Mouse (Mus musculus) stomach, embryonic 16.5 days (tissue): ENCODE data around the gene Vopp1. TPM values are rescaled to one million over a fixed set of nuclear protein-coding genes. Genes with fewer than 3 reads are reported as not detected.

Source experiments
- ATAC-seq: fragments of 200-750 bp; cut with Nextera tagmentation; 2 replicates; pipeline ENCODE4 v1.8.0; 2017; ENCODE audit warnings: moderate number of reproducible peaks, moderate TSS enrichment; ENCODE audit not compliant: insufficient read depth, low FRiP score
- H3K27ac ChIP-seq: fragments of 300-500 bp; sonication (generic); 2 replicates; pipeline ENCODE4 v1.5.1; 2014; ENCODE audit warnings: low read length
- H3K27me3 ChIP-seq: fragments of 300-500 bp; sonication (generic); 2 replicates; pipeline ENCODE4 v1.6.1; 2014; ENCODE audit warnings: low read length, control low read depth, mixed read lengths; ENCODE audit not compliant: control insufficient read depth, insufficient read depth
- H3K36me3 ChIP-seq: fragments of 300-500 bp; sonication (generic); 2 replicates; pipeline ENCODE4 v1.6.1; 2014; ENCODE audit warnings: low read length; ENCODE audit not compliant: control insufficient read depth, insufficient read depth
- H3K4me1 ChIP-seq: fragments of 300-500 bp; sonication (generic); 2 replicates; pipeline ENCODE4 v1.6.1; 2014; ENCODE audit warnings: low read length, control low read depth, mixed read lengths; ENCODE audit not compliant: control insufficient read depth, insufficient read depth
- H3K4me2 ChIP-seq: fragments of 300-500 bp; sonication (generic); 2 replicates; pipeline ENCODE4 v1.6.1; 2014; ENCODE audit warnings: low read depth, low read length, mixed read lengths
- H3K4me3 ChIP-seq: fragments of 300-500 bp; sonication (generic); replicated peaks from 2 replicates; pipeline ENCODE4 v1.5.1; 2014; ENCODE audit warnings: mild to moderate bottlenecking, low read length
- H3K9ac ChIP-seq: fragments of 300-500 bp; sonication (generic); 2 replicates; pipeline ENCODE4 v1.6.1; 2014; ENCODE audit warnings: low read length
- H3K9me3 ChIP-seq: fragments of 300-500 bp; sonication (generic); replicated peaks from 2 replicates; pipeline ENCODE4 v1.6.1; 2016; ENCODE audit warnings: low read length, control low read depth; ENCODE audit not compliant: control insufficient read depth
- WGBS: fragments of 180-500 bp; shearing (Covaris S2); extraction: QIAGEN DNeasy Blood & Tissue Kit; methylation state at CpG from one replicate; pipeline ENCODE4 v1.1.7; 2014; 5-methylcytosine and 5-hydroxymethylcytosine counted together
- polyA plus RNA-seq: library from polyadenylated mRNA; unstranded; fragments of >200 nt; fragmentation: Nextera tagmentation; extraction: Ambion mirVana; gene quantifications from 2 replicates; pipeline ENCODE4 v1.2.1, GENCODE M21; 2015

Vopp1 gene
- polyA plus RNA-seq, 1 experiment from 2014 or later: 48.6 TPM

DNA sequence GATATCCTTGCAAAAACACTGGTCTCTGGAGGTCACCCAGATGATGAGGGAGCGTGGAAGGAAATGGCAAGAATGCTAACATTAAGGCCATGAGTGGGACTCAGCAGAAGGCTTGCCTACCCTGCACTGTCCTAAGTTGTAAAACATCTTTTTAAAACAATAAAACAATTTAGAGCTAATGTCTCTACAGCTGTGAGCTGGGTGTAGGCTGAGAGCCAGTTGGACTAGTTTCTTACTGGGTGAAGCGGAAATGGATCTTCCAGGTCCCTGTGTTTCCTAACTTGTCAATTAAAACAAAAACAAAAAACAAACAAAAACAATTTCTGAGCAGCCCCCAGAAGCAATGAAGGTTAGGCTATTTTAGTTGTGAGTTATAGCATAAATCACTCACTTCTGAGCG, 131.8 kb downstream of the Vopp1 start:
- no peak for ATAC-seq
- Histone ChIP-seq H3K9me3 (no peaks in the 10 kb centered on the region), H3K4me1 (0 out of 2 replicates have a peak, but pooled peaks cover 5% of the 10 kb centered on the region), H3K36me3 (peaks cover 5% of the 10 kb centered on the region; the same call in 1 of the 2 replicates), H3K27ac (no peak overlapping the region), H3K4me2 (no peak overlapping the region), H3K9ac (no peak overlapping the region), H3K4me3 (no peak overlapping the region), H3K27me3 (no peaks in the 10 kb centered on the region)
- 82% methylated on average over 3 of the region's 3 CpGs for WGBS

DNA sequence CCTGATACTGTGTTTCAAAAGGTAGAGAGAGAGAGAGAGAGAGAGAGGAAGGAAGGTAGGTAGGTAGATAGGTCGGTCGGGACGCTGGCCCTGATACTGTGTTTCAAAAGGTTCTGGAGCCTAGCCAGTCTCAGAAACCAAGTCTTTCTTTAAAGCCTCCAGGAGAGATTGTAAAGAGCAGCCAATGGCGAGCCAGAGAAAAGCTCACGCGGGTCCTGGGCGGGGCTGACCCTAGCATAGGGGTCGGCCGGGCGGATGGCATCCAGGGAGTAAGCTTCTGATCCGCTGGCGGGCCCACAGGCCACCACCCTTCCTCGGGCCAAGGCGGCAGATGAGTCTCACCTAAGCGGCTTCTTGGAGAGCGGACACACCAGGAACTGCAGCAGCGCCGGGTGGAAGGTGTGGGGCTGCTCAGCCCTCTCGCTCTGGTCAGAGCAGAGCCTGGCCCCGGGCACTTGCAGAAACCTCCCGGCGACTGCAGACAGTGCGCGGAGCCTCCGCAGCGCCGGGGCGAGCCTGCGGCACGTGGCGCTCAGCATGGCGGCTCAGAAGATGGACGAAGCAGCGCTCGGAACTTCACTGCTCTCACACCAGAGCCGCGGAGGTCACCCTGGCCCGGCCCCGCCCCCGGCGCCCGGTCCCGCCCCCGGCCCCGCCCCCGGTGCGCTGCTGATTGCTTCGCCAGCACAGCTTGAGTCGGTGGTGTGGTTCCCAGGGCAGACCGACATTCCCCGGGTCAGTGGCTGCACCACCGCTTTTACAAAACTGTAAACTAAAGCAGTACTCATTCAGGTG, 133.3 kb downstream of the Vopp1 start, which contains the start of gene Pyurf:
Gene Pyurf, minus strand, starts transcription at position 612 of the 795 bp plus-strand sequence.
- H3K4me3 ChIP-seq: peak within 1 kb of the TSS; percentile 76
- H3K27me3 ChIP-seq: no peaks in the 10 kb centered on the region
- 1% methylated on average over 52 of the region's 52 CpGs for WGBS
- peak within 1 kb of the TSS; percentile 95 for H3K27ac ChIP-seq
- peak; percentile 98 for ATAC-seq
- no peaks in the 10 kb centered on the region for H3K9me3 ChIP-seq
- H3K4me1 ChIP-seq: 0 out of 2 replicates have a peak, but pooled peaks cover 5% of the 10 kb centered on the region
- peak within 1 kb of the TSS; percentile 85 for H3K9ac ChIP-seq
- peaks cover 5% of the 10 kb centered on the region; the same call in 1 of the 2 replicates for H3K36me3 ChIP-seq
- peak within 1 kb of the TSS; percentile 66 for H3K4me2 ChIP-seq

- no peak for ATAC-seq
- WGBS: 89% methylated on average over 1 of the region's 1 CpGs
- H3K9ac ChIP-seq: no peak overlapping the region
These were observed 140.8 kb downstream of the Vopp1 start for GRCm38 (mm10) chr6:57684156-57684555.

More at GRCm38 (mm10) chr6:57684156-57684555, 140.8 kb downstream of the Vopp1 start:
- no peaks in the 10 kb centered on the region for H3K9me3 ChIP-seq
- H3K27ac ChIP-seq: no peak overlapping the region
- no peaks in the 10 kb centered on the region for H3K4me1 ChIP-seq
- no peak overlapping the region for H3K4me3 ChIP-seq
- H3K27me3 ChIP-seq: no peaks in the 10 kb centered on the region
- H3K4me2 ChIP-seq: no peak overlapping the region
- 0 out of 2 replicates have a peak, but pooled peaks cover 8% of the 10 kb centered on the region for H3K36me3 ChIP-seq

Other genes with a start within 250 kb of the Vopp1 start
- gene Herc6, start 244.2 kb downstream of the Vopp1 start, polyA plus RNA-seq: 1.7 and 3.0 TPM in 2 replicates
- 17.3 and 18.4 TPM in 2 replicates for gene Pyurf, start 133.1 kb downstream of the Vopp1 start, polyA plus RNA-seq
- gene Lancl2, start 122.6 kb downstream of the Vopp1 start, polyA plus RNA-seq: 20.4 and 21.8 TPM in 2 replicates
- gene Vmn1r21, start 25.2 kb upstream of the Vopp1 start, polyA plus RNA-seq: 0.13 TPM in 1 of 2 replicates, not detected in the other
- gene Vmn1r22, start 82.9 kb upstream of the Vopp1 start, polyA plus RNA-seq: not detected in 2 replicates
- not detected in 2 replicates for gene Vmn1r23, start 101.7 kb upstream of the Vopp1 start, polyA plus RNA-seq
- gene Vmn1r24, start 136.3 kb upstream of the Vopp1 start, polyA plus RNA-seq: not detected in 2 replicates
- not detected in 2 replicates for gene Vmn1r25, start 155.7 kb upstream of the Vopp1 start, polyA plus RNA-seq
- gene Vmn1r26, start 190.0 kb upstream of the Vopp1 start, polyA plus RNA-seq: not detected in 2 replicates